Mouse (Mus musculus) spleen, postnatal 4 days (tissue): ENCODE results near the gene B3gntl1.
"Not testable (repeated sequence)": the region's sequence is repeated elsewhere in the genome, so short reads cannot be mapped to it uniquely, and the experiment has no call there.

Experiments
- DNase-seq, 2 experiments: peaks; one replicate each; pipeline ENCODE4 v3.0.0; 2022; ENCODE audit warnings: low spot score in 2 of 2

Gene B3gntl1

DNA sequence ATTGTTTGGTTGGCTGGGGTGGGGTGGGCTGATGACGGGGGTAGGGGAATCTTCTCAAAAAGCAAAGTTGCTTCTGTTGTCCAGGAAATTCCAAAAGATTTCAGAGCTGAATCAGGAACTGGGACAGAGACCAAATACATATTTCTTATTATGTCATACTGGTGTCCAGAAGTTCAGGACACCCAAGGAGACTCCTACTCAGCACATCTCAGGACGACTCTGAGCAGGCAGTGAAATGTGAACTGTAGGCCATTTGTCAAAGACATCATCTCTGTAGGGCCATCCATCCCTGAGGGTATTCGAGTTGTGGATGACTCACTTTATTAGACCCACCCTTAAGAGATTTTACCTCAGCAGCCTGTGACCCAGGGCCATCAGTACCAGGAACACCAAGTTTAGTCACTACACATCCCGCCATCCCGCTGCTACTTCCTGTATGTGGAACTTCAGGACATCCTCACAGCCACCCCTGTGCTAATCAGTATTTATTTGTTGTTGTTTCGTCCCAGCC lies 12.6 kb upstream of the B3gntl1 start:
- DNase-seq = no peak

DNA sequence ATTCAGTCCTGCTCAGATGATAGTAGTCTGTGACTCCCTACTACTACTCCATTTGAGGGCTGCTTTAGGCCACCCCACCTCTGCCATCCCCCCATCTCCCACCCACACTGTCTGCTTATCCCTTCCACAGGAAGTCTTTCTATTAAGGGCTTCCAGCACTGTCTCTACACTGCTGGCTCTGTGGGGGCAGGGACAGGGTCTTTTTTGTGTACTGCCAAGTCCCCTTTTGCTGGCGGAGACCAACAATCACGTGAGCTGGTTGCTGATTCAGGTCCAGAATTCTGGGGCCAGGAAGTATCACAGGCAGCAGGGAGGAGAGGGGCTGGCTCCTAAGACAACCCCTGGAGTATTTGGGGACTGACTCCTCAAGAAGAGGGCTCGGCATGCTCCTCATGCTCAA lies 10.3 kb upstream of the B3gntl1 start:
- DNase-seq = no peak

DNA sequence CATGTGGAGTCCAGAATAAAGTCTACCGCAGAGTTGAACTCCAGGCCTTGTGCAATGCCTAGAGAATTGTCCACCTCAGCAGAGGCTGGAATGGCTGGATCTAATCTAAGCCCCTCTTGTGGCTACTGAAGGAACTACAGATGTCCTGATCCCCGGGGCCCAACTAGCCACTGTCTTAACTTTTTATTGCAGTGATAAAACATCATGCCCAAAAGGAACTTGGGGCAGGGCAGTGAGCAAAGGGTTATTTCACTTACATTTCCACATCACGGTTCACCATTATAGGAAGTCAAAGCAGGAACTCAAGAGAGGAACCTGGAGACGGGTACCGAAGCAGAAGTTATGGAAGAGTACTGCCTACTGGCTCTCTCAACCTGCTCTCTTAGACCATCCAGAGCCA lies 7.8 kb upstream of the B3gntl1 start:
- DNase-seq = no peak

DNA sequence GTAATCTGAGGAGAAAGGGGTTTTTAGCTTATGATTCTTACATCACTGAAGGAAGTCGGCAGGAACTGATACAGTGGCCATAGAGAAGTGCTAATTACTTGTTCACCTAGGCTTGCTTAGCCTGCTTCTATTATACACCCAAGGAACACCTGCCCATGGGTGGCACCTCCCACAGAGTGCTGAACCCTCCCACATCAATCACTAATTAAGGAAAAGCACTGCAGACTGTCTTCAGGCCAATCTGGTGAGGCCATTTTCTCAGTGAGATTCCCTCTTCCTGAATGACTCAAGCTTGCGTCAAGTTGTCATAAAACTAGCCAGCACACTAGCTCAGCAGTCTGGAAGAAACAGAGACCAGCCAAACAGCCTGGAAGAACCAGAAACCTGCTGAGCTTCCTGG lies 6.6 kb upstream of the B3gntl1 start:
- DNase-seq = no peak

DNA sequence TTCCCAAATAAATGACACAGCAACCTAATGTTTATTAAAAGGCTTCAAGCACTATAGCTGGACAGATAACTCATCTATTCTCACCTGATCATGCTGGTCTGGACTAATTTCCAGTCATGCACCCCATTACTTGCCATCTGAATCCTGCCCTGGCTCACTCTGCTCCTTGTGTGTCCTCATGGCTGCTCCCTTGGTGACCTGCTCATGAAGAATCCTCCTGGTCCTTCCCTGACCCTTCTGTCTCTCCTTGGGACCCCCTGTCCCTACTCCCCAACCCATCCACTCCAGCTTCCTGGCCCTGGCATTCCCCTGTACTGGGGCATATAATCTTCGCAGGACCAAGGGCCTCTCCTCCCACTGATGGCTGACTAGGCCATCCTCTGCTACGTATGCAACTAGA lies 3.9 kb upstream of the B3gntl1 start:
- no peak for DNase-seq

DNA sequence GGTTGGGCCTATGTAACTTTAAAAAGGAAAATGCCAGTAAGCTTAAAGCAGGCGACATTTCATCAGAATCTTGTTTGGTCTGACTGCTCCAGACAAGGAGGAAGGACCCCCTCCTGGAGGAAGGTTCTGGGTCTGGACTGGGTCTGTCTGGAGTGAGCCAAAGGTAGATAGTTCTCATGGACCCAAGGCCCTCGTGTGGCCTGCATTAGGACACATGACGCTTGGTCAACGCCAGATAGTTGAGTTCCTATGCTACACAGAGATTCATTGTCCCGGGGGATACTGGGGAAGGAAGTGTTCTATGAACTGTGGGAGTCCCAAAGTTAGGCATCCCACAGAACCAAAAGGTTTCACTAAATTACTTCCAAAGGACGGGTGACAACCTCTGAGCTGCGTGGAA lies 676 bp upstream of the B3gntl1 start:
- no peak for DNase-seq

DNA sequence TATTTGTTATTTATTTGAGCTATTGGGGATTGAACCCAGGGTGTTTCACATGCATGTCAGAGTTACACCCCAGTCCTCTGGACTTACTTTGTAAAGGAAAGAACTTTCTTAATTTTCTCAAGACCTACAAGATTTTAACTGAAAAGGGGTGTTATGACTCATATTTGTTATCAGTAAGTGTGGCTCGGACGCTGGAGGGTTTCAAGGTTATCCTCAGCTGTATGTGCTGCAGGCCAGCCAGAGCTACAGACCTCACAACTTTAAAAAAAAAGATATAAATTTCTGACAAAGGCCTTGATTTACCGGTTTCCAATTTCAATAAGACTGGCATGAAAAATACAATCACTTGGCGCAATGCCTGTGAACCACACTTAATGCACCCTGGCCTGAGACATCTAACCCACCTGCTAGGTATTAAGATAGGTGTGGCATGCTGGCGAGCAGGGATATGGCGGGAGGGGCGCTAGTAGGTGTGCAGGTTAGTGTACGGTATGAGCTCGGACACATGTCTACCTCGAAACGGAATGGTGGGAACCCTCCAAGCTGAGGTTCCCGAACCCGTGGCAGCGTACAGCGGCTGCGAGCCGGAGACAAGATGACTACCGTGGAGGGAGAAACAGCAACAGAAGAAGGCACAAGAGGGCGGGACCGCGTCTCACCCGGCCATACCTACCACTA lies 502 bp downstream of the B3gntl1 start:
- DNase-seq = no peak

DNA sequence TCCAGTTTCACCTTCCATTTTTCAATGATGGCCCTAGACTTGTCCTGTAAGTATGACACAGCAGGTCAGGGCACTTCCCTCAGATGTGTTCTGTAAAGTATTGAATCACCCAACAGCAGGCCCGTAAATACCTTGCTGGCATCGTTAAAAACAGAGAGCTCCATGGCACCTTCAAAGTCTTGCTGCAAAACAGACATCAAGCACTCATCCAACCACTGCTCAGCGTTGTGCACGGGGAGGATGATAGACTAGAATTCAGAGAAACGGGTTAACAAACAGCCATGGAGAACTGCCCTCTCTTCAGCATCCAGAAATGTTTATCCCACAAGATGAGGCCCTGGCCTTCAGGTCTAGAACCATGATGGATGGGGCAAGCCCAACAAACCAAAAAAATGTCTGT lies 2.0 kb downstream of the B3gntl1 start:
- no peak for DNase-seq

DNA sequence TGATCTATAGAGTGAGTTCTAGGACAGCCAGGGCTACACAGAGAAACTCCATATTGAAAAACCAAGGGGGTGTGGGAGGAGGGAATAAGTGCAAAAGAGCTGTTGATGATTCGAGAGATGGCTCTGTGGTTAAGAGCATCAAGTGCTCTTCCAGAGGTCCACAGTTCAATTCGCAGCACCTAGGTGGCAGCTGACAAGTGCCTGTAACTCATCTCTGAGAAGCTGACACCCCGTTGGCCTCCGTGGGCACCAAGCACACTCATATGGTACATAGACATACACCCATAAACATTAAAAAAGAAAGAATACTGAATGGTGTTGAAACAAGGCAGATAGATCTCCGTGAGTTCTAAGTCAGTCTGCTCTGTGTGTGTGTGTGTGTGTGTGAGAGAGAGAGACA lies 4.2 kb downstream of the B3gntl1 start:
- DNase-seq = no peak

DNA sequence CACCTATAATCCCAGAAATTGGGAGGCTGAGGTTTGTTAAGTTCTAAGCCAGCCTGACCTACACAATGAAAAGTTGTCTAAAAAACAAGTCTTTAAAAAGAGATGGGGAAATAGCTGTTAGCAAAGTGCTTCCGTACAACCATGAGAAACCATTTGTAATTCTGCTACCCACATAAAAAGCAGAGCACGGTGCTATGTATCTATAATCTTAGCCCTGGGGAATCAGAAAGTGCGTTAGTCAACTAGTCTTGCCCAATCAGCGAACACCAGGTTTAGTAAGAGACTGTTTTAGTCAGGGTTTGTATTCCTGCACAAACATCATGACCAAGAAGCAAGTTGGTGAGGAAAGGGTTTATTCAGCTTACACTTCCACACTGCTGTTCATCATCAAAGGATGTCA lies 5.4 kb downstream of the B3gntl1 start:
- no peak for DNase-seq

DNA sequence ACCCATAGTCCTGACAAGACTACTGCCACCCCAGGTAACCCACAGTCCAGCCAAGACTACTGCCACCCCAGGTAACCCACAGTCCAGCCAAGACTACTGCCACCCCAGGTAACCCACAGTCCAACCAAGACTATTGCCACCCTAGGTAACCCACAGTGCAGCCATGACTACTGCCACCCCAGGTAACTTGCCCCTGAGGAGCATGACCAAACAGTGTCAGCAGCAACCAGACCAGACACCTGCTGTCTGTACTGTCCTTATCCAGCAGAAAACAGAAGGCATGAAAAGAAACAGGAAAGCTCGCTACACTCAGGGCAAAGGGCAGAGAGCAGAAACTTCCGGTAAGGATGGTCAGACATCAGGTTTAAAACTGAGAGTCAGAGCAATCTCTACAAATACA lies 11.8 kb downstream of the B3gntl1 start:
- no peak for DNase-seq

DNA sequence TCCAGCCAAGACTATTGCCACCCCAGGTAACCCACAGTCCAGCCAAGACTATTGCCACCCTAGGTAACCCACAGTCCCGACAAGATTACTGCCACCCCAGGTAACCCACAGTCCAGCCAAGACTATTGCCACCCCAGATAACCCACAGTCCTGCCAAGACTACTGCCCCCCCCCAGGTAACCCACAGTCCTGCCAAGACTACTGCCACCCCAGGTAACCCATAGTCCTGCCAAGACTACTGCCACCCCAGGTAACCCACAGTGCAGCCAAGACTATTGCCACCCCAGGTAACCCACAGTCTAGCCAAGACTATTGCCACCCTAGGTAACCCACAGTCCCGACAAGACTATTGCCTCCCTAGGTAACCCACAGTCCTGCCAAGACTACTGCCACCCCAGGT lies 12.3 kb downstream of the B3gntl1 start:
- not testable (repeated sequence) for DNase-seq

DNA sequence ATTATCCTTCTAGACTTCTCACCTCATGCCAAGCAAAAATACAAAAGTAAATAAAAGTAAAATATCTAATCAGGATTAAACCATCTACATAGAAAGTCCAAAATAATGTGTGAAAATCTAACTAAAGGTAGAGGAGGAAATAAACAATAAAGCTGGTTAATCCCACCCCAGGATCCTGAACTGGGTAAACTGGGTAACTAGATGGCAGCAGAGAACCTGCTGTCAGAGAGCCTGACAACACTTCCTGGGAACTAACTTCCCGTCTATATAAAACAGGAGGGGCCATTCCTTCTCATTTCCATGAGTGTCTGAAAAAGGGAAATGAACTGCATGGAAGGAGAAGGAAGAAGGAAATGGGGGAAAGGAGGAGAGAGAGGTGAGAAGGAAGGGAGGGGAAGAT lies 14.8 kb downstream of the B3gntl1 start:
- DNase-seq = no peak

DNA sequence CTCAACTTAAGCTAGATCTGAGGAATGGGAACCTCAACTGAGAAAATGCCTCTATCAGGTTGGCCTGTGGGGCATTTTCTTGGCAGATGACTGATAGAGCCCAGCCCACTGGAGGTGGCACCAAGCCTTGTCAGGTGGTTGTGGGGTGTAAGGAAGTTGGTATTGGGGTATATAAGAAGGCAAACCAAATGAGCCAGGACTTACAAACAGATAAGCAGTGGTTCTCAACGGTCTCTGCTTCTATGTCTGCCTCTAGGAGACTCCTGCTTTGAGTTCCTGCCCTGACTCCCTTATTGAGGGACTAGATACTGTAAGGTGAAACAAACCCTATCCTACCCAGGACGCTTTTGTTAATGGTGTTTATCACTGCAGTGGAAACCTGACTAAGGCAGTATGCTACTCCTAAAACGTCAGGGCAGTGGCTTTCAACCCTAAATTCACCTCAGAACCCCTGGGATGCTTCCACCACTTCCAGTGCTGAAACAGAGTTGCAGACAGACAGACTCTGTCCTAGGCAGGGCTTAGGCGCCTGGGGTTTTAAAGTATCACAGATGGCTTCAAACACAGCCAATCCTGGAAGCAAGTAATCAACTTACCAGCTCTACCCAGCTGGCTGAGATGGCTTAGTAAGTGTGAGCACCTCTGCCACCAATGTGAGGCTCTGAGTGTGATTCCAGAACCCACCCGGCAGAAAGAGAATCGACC lies 17.0 kb downstream of the B3gntl1 start:
- DNase-seq = no peak

DNA sequence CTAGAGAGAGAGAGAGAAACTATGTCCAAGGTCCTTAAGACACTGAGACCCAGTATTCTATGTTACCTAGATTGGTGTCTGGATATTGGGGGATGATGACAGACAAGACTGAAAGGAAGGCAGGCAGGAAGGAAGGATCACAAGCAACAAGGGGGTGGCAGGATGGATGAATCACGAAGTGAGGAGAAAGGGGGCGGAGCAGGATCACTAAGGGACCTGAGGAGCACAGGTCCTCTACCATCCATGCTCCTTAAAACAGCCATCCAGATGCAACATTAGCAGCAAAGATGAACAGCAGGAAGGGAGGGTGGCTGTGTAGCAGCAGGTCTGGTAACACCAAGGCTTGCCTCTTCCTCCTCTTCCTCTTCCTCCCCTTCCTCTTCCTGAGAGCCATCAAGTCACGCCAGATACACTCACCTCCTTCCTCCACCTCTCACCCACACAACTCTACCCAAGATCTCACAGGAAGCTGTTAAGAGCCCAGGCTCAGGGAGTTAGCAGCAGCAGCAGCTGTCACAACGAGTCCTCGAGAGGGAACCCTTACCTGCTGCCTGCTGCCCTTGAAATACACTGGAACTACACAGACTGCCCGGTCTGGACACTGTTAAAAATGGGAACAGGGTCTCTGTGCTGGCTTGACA lies 17.7 kb downstream of the B3gntl1 start:
- no peak for DNase-seq

DNA sequence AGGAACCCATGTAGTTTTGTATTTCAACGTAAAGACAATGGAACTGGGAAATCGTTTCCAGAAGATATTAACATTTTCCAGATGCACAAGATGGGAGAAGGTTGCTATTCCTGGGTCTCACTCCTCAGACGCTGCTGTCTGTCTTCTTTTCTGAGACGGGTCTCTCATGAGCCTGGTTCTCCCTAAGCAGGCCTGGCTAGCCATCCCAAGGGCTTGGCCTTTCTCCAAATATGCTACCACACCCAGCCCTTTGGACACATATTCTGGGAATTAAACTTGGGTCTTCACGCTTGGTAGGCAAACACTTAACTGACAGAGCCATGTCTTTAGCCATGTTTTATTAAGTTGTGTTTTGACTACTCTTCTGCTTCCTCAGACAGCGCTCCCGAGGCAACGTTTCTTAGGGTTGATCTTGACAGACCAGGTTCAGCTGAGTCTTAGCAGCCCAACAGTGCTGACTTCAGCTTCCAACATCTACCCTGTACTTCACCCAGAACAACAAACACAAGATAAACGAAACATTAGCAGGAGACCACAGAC lies 18.5 kb downstream of the B3gntl1 start:
- no peak for DNase-seq

DNA sequence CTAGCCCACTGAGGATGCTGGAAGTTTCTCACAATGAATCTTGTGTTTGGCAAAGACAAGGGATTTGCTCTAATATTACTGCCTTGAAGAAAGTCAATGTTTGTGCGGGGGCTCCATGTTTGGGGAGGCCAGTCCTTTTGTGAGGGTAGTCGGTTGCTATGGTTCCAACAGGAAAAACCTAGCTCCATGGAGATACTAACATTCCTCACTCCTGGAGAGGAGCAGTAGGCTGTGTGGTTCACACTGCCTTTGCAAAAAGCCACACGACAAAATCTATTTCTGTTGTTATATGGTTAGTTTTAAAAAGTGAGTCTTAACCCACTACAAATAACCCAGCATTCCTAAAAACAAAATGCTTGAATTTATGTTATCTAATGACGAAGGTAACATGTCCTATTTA lies 19.3 kb downstream of the B3gntl1 start:
- no peak for DNase-seq

DNA sequence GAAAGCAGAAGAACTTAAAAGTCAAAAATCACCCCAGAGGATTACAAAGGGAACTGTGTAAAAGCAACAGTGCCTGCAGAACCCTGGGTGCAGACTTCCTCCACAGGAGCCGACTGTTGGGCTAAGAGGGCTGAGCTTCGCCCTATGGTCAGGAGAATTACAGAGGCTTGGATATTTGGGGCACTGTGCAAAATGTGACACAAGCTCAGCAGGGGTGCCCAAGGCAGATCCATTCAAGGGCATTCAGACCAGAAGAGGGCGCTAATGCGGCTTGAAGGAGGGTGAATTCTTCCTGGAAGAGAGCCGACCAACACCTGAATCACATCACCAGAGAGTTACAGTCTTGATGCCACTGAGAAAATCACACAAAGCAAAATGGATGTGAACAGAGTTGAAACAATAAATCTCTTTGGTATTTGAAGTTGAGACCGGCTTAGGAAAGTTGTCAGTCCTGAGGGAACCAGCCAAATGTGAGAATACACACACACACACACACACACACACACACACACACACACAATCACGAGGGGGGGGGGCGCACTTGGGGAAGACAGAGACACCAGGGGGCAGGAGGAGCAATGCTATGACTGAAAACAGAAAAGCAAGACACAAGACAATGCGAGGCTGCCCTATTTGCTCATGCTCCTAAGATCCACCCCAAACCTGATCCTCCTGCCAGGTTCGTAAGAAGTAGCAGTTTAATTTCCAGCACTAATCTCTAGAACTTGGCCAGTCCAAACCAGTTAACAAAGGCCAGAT lies 20.2 kb downstream of the B3gntl1 start:
- peak; percentile 62 to 84 for DNase-seq

DNA sequence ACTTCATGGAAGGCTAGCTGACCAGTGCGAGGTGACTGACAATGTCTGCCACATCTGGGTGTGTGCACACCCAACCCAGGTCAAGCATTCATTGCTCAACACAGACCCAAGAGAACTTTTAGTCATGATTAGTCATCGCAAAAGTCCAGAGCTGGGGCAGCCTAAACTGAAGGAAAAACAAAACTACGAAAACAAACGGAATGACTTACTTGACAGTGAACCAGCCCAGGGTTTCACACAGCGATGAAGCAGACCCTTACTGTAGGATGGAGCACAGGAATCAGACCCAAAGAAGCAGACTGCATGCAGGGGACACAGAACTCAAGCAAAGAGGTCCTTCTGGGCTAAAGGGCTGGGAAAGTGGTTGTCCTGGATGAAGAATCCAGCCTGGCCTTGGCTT lies 21.0 kb downstream of the B3gntl1 start:
- no peak for DNase-seq

DNA sequence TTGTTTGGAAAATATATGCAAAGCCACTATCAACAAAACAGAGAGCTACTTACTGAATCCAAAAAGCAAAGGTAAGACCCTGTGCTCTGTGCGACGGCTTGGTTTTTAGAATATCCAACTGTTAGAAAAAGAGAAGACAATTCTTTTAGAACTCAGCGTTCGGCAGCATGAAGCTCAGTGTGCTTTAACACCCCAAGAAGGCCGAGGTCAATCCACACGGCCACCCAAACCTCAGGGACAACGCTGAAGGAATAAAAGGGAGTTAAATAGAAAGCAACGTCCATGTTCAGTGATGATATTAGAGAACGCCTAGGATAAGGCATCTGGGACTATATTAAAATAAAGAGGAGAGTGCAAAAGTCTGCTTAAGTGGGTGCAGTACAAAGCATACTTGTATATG lies 21.4 kb downstream of the B3gntl1 start:
- DNase-seq = no peak

DNA sequence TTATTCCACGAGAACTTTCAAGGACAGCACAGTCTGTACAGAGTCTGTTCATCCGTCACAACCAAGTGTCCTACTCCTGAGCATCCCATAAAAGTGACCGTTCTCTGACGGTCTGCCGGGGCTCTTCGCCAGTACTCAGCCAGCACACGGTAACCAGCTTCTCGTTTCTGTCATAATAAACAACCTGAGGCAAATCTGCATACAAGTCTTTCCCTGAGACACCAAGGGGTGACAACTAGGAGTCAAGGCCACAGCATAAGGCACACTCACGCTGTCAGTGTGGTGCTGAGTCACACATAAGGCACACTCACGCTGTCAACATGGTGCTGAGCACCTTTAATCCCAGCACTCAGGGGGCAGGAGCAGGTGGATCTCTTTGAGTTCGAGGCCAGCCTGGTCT lies 22.3 kb downstream of the B3gntl1 start:
- no peak for DNase-seq

DNA sequence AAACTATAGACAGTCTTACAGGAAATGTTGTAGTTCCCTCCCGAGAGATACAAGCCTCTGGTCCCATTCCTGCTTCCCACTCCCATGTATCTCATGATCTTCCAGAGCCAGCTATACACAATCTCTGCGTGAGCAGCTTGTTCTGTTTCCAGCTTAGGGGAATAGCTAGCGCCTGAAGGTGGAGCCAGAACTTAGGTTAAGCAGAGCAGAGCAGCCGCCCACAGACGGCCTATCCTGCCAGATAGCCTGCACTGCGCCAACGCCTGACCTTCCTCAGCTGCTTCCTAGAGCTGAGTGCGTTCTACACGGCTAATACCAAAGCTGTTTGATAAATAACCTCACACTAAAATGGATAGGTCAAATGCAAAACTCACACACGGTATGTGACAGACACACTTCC lies 23.1 kb downstream of the B3gntl1 start:
- DNase-seq = no peak
